7 mouse cellular contexts compared by ENCODE assay signal in genomic region chr1:195131675-195132015, GRCm38 (mm10). TPM values are rescaled to one million over a fixed set of nuclear protein-coding genes. Genes with fewer than 3 reads are reported as not detected.
DNase-seq lines count a peak whose midpoint lies in the region; ATAC-seq lines count a peak whose summit lies in the region.

No protein-coding gene starts in this region.

- peak overlapping the region; percentile 95 for H3K27ac ChIP-seq in lung, embryonic 15.5 days
- H3K27ac ChIP-seq in forebrain, embryonic 10.5 days, result peak overlapping the region; percentile 97
- peak overlapping the region; percentile 97 for H3K27ac ChIP-seq in limb, embryonic 15.5 days
- peak overlapping the region; percentile 98 for H3K27ac ChIP-seq in stomach, embryonic 14.5 days (ENCODE audit: low read length)

- WGBS in lung, embryonic 15.5 days, result 20% methylated on average over 4 of the region's 4 CpGs
- 35% methylated on average over 4 of the region's 4 CpGs for WGBS in forebrain, embryonic 10.5 days
- WGBS in limb, embryonic 15.5 days, result 26% methylated on average over 4 of the region's 4 CpGs
- WGBS in stomach, embryonic 14.5 days, result 23% methylated on average over 4 of the region's 4 CpGs

- ATAC-seq in lung, embryonic 15.5 days (ENCODE audit: borderline replicate concordance, extremely low read depth, low FRiP score, low TSS enrichment), result no peak
- no peak for ATAC-seq in limb, embryonic 15.5 days (ENCODE audit: insufficient number of reproducible peaks, low FRiP score, low TSS enrichment, low read depth)
- ATAC-seq in stomach, embryonic 14.5 days (ENCODE audit: insufficient number of reproducible peaks, insufficient read depth, low FRiP score, low read depth), result no peak

- no peak for DNase-seq in lung, postnatal 10 days
- DNase-seq in forebrain, embryonic 10.5 days (ENCODE audit: extremely low spot score, low spot score), result no peak
- DNase-seq in layer of hippocampus, postnatal 25 days (ENCODE audit: extremely low spot score in 1 of 2, low spot score in 1 of 2), result no peak
- no peak for DNase-seq in right cerebral cortex, postnatal 14 days

- no peaks in the 10 kb centered on the region for H3K27me3 ChIP-seq in lung, embryonic 15.5 days
- no peaks in the 10 kb centered on the region for H3K27me3 ChIP-seq in forebrain, embryonic 10.5 days (ENCODE audit: poor library complexity, severe bottlenecking)
- H3K27me3 ChIP-seq in limb, embryonic 15.5 days, result no peaks in the 10 kb centered on the region
- no peaks in the 10 kb centered on the region for H3K27me3 ChIP-seq in stomach, embryonic 14.5 days (ENCODE audit: control insufficient read depth, insufficient read depth, low read length)

- H3K4me3 ChIP-seq in lung, embryonic 15.5 days, result peak overlapping the region; percentile 59
- peak overlapping the region; percentile 67 for H3K4me3 ChIP-seq in forebrain, embryonic 10.5 days
- H3K4me3 ChIP-seq in limb, embryonic 15.5 days, result peak overlapping the region; percentile 62
- peak overlapping the region; percentile 60 for H3K4me3 ChIP-seq in stomach, embryonic 14.5 days (ENCODE audit: low read depth, low read length)

- H3K9me3 ChIP-seq in lung, embryonic 15.5 days, result no peaks in the 10 kb centered on the region
- no peaks in the 10 kb centered on the region for H3K9me3 ChIP-seq in forebrain, embryonic 10.5 days
- no peaks in the 10 kb centered on the region for H3K9me3 ChIP-seq in limb, embryonic 15.5 days
- H3K9me3 ChIP-seq in stomach, embryonic 14.5 days (ENCODE audit: control insufficient read depth, low read depth, low read length), result no peaks in the 10 kb centered on the region

- peaks cover 11% of the 10 kb centered on the region; the same call in 1 of the 2 replicates for H3K4me1 ChIP-seq in lung, embryonic 15.5 days
- peaks cover 15% of the 10 kb centered on the region for H3K4me1 ChIP-seq in forebrain, embryonic 10.5 days
- no peaks in the 10 kb centered on the region for H3K4me1 ChIP-seq in limb, embryonic 15.5 days
- no peaks in the 10 kb centered on the region for H3K4me1 ChIP-seq in stomach, embryonic 14.5 days (ENCODE audit: control insufficient read depth, insufficient read depth, low read length)

- H3K36me3 ChIP-seq in lung, embryonic 15.5 days, result peaks cover 12% of the 10 kb centered on the region
- peaks cover 23% of the 10 kb centered on the region for H3K36me3 ChIP-seq in forebrain, embryonic 10.5 days (replicated peaks)
- peaks cover 8% of the 10 kb centered on the region; the same call in 1 of the 2 replicates for H3K36me3 ChIP-seq in limb, embryonic 15.5 days
- peaks cover 4% of the 10 kb centered on the region for H3K36me3 ChIP-seq in stomach, embryonic 14.5 days (ENCODE audit: control insufficient read depth, insufficient read depth, low read length)

- peak overlapping the region; percentile 73 for H3K9ac ChIP-seq in lung, embryonic 15.5 days
- H3K9ac ChIP-seq in limb, embryonic 15.5 days, result peak overlapping the region; percentile 61; the same call in 1 of the 2 replicates
- no peak overlapping the region; the same call in 1 of the 2 replicates for H3K9ac ChIP-seq in stomach, embryonic 14.5 days (replicated peaks; ENCODE audit: low read depth, low read length)

- H3K4me2 ChIP-seq in lung, embryonic 15.5 days, result peak overlapping the region; percentile 63
- H3K4me2 ChIP-seq in limb, embryonic 15.5 days, result peak overlapping the region; percentile 48
- peak overlapping the region; percentile 65 for H3K4me2 ChIP-seq in stomach, embryonic 14.5 days (replicated peaks; ENCODE audit: low read depth, low read length)

RNA-seq across cellular contexts. Expression of gene Cr1l, which starts 0.3 kb away (rescaled TPM):
- 76.0 and 76.7 TPM in 2 replicates for polyA plus RNA-seq in lung, embryonic 15.5 days (2015; fragmentation: Nextera tagmentation; extraction: Ambion mirVana)
- polyA plus RNA-seq in forebrain, embryonic 10.5 days (2016; fragmentation: Nextera tagmentation; extraction: Ambion mirVana), result 40.9 and 46.2 TPM in 2 replicates
- polyA plus RNA-seq in limb, embryonic 15.5 days (2015; fragmentation: Nextera tagmentation; extraction: Ambion mirVana), result 69.6 and 71.0 TPM in 2 replicates
- polyA plus RNA-seq in stomach, embryonic 14.5 days (2014; fragmentation: Nextera tagmentation; extraction: Ambion mirVana), result 71.6 and 78.2 TPM in 2 replicates
- 10 to 100 TPM; 31.8 to 35.8 TPM for total RNA-seq in layer of hippocampus, postnatal 25 days (2021)

RNA-seq across cellular contexts. Expression of gene Cd46, which starts 39.6 kb away (rescaled TPM):
- 0.64 and 1.3 TPM in 2 replicates for polyA plus RNA-seq in lung, embryonic 15.5 days (2015; fragmentation: Nextera tagmentation; extraction: Ambion mirVana)
- 0.46 and 0.86 TPM in 2 replicates for polyA plus RNA-seq in forebrain, embryonic 10.5 days (2016; fragmentation: Nextera tagmentation; extraction: Ambion mirVana)
- polyA plus RNA-seq in limb, embryonic 15.5 days (2015; fragmentation: Nextera tagmentation; extraction: Ambion mirVana), result 0.51 and 0.88 TPM in 2 replicates
- 1.9 and 2.2 TPM in 2 replicates for polyA plus RNA-seq in stomach, embryonic 14.5 days (2014; fragmentation: Nextera tagmentation; extraction: Ambion mirVana)
- total RNA-seq in layer of hippocampus, postnatal 25 days (2021), result 1 to 10 TPM; 2.7 to 5.1 TPM

RNA-seq across cellular contexts. Expression of gene Cr2, which starts 44.9 kb away (rescaled TPM):
- polyA plus RNA-seq in lung, embryonic 15.5 days (2015; fragmentation: Nextera tagmentation; extraction: Ambion mirVana), result 0.16 and 0.60 TPM in 2 replicates
- 0.41 and 0.64 TPM in 2 replicates for polyA plus RNA-seq in forebrain, embryonic 10.5 days (2016; fragmentation: Nextera tagmentation; extraction: Ambion mirVana)
- polyA plus RNA-seq in limb, embryonic 15.5 days (2015; fragmentation: Nextera tagmentation; extraction: Ambion mirVana), result 0.05 and 0.15 TPM in 2 replicates
- 0.07 and 0.91 TPM in 2 replicates for polyA plus RNA-seq in stomach, embryonic 14.5 days (2014; fragmentation: Nextera tagmentation; extraction: Ambion mirVana)
- total RNA-seq in layer of hippocampus, postnatal 25 days (2021), result under 1 TPM; 0.39 to 0.92 TPM
